Mouse (Mus musculus): ENCODE data around the gene Ino80. TPM values are rescaled to one million over a fixed set of nuclear protein-coding genes. Genes with fewer than 3 reads are reported as not detected.

Ino80 gene
- total and polyA plus RNA-seq, 2 experiments: 3.7 to 9.9 TPM

GRCm38 (mm10) chr2:119364969-119365368 lies 112.5 kb downstream of the Ino80 start:
- 83% methylated on average over 3 of the region's 3 CpGs for WGBS
- TF ChIP-seq POLR2A (IDR thresholded peaks at IDR 0.05; ENCODE audit: extremely low read depth, insufficient read depth, low read length) (no peak), CTCF (IDR thresholded peaks at IDR 0.05; ENCODE audit: low read depth, low read length) (no peak)

GRCm38 (mm10) chr2:119359721-119360291 lies 117.7 kb downstream of the Ino80 start:
- 89% methylated on average over 2 of the region's 2 CpGs for WGBS
- TF ChIP-seq POLR2A (IDR thresholded peaks at IDR 0.05; ENCODE audit: extremely low read depth, insufficient read depth, low read length) (no peak), CTCF (IDR thresholded peaks at IDR 0.05; ENCODE audit: low read depth, low read length) (no peak)
- peaks cover 10% of the 10 kb centered on the region for H3K4me1 ChIP-seq (ENCODE audit: control insufficient read depth, insufficient read depth, low read length)
- no peak overlapping the region for H3K4me3 ChIP-seq (ENCODE audit: insufficient read depth, low read depth, low read length)
- no peak overlapping the region for H3K27ac ChIP-seq (replicated peaks; ENCODE audit: insufficient read depth, low read depth, low read length)
- H3K79me2 ChIP-seq (ENCODE audit: control insufficient read depth, insufficient read depth, low read length): no peaks in the 10 kb centered on the region
- H3K9ac ChIP-seq (ENCODE audit: low read depth, low read length): no peak overlapping the region
- DNase-seq (ENCODE audit: extremely low read depth, low read depth, low spot score): no peak
- no peaks in the 10 kb centered on the region for H3K27me3 ChIP-seq (ENCODE audit: control insufficient read depth, insufficient read depth, low read length)
- no peaks in the 10 kb centered on the region for H3K36me3 ChIP-seq (ENCODE audit: control insufficient read depth, insufficient read depth, low read length)

More at GRCm38 (mm10) chr2:119364969-119365368, 112.5 kb downstream of the Ino80 start:
- Histone ChIP-seq H3K27me3 (ENCODE audit: control insufficient read depth, insufficient read depth, low read length) (no peaks in the 10 kb centered on the region), H3K27ac (replicated peaks; ENCODE audit: insufficient read depth, low read depth, low read length) (no peak overlapping the region), H3K36me3 (ENCODE audit: control insufficient read depth, insufficient read depth, low read length) (0 out of 2 replicates have a peak, but pooled peaks cover 2% of the 10 kb centered on the region), H3K4me1 (ENCODE audit: control insufficient read depth, insufficient read depth, low read length) (no peaks in the 10 kb centered on the region), H3K79me2 (ENCODE audit: control insufficient read depth, insufficient read depth, low read length) (no peaks in the 10 kb centered on the region), H3K4me3 (ENCODE audit: insufficient read depth, low read depth, low read length) (no peak overlapping the region), H3K9ac (ENCODE audit: low read depth, low read length) (no peak overlapping the region)
- no peak for DNase-seq (ENCODE audit: extremely low read depth, low read depth, low spot score)

- TF ChIP-seq POLR2A (IDR thresholded peaks at IDR 0.05; ENCODE audit: extremely low read depth, insufficient read depth, low read length): no peak
- no peak for TF ChIP-seq CTCF (IDR thresholded peaks at IDR 0.05; ENCODE audit: low read depth, low read length)
- no peaks in the 10 kb centered on the region for H3K27me3 ChIP-seq (ENCODE audit: control insufficient read depth, insufficient read depth, low read length)
- H3K36me3 ChIP-seq (ENCODE audit: control insufficient read depth, insufficient read depth, low read length): no peaks in the 10 kb centered on the region; the same call in 1 of the 2 replicates
- H3K27ac ChIP-seq (replicated peaks; ENCODE audit: insufficient read depth, low read depth, low read length): no peak overlapping the region
- peaks cover 16% of the 10 kb centered on the region for H3K4me1 ChIP-seq (ENCODE audit: control insufficient read depth, insufficient read depth, low read length)
- DNase-seq (ENCODE audit: extremely low read depth, low read depth, low spot score): no peak
- H3K9ac ChIP-seq (ENCODE audit: low read depth, low read length): no peak overlapping the region
- WGBS: 92% methylated on average over 6 of the region's 6 CpGs
- H3K4me3 ChIP-seq (ENCODE audit: insufficient read depth, low read depth, low read length): no peak overlapping the region
- no peaks in the 10 kb centered on the region for H3K79me2 ChIP-seq (ENCODE audit: control insufficient read depth, insufficient read depth, low read length)
Observed at GRCm38 (mm10) chr2:119358249-119358648, 119.2 kb downstream of the Ino80 start.

GRCm38 (mm10) chr2:119356805-119357204 lies 120.7 kb downstream of the Ino80 start:
- H3K9ac ChIP-seq (ENCODE audit: low read depth, low read length): no peak overlapping the region
- no peak for TF ChIP-seq POLR2A (IDR thresholded peaks at IDR 0.05; ENCODE audit: extremely low read depth, insufficient read depth, low read length)
- no peak for TF ChIP-seq CTCF (IDR thresholded peaks at IDR 0.05; ENCODE audit: low read depth, low read length)
- H3K4me3 ChIP-seq (ENCODE audit: insufficient read depth, low read depth, low read length): no peak overlapping the region
- H3K36me3 ChIP-seq (ENCODE audit: control insufficient read depth, insufficient read depth, low read length): no peaks in the 10 kb centered on the region; the same call in 1 of the 2 replicates
- H3K27ac ChIP-seq (replicated peaks; ENCODE audit: insufficient read depth, low read depth, low read length): no peak overlapping the region; the same call in 1 of the 2 replicates
- H3K27me3 ChIP-seq (ENCODE audit: control insufficient read depth, insufficient read depth, low read length): no peaks in the 10 kb centered on the region
- H3K79me2 ChIP-seq (ENCODE audit: control insufficient read depth, insufficient read depth, low read length): no peaks in the 10 kb centered on the region
- WGBS: 80% methylated on average over 5 of the region's 5 CpGs
- no peak for DNase-seq (ENCODE audit: extremely low read depth, low read depth, low spot score)
- peaks cover 18% of the 10 kb centered on the region for H3K4me1 ChIP-seq (ENCODE audit: control insufficient read depth, insufficient read depth, low read length)

- H3K27ac ChIP-seq (replicated peaks; ENCODE audit: insufficient read depth, low read depth, low read length): peak overlapping the region; percentile 78
- H3K27me3 ChIP-seq (ENCODE audit: control insufficient read depth, insufficient read depth, low read length): no peaks in the 10 kb centered on the region
- no peaks in the 10 kb centered on the region; the same call in 1 of the 2 replicates for H3K36me3 ChIP-seq (ENCODE audit: control insufficient read depth, insufficient read depth, low read length)
- H3K4me3 ChIP-seq (ENCODE audit: insufficient read depth, low read depth, low read length): no peak overlapping the region
- no peak for TF ChIP-seq POLR2A (IDR thresholded peaks at IDR 0.05; ENCODE audit: extremely low read depth, insufficient read depth, low read length)
- H3K79me2 ChIP-seq (ENCODE audit: control insufficient read depth, insufficient read depth, low read length): 0 out of 2 replicates have a peak, but pooled peaks cover 2% of the 10 kb centered on the region
- peak overlapping the region; percentile 25; the same call in 1 of the 2 replicates for H3K9ac ChIP-seq (ENCODE audit: low read depth, low read length)
- no peak for DNase-seq (ENCODE audit: extremely low read depth, low read depth, low spot score)
- H3K4me1 ChIP-seq (ENCODE audit: control insufficient read depth, insufficient read depth, low read length): peaks cover 18% of the 10 kb centered on the region
Observed at GRCm38 (mm10) chr2:119356310-119356709, 121.2 kb downstream of the Ino80 start.

- H3K9ac ChIP-seq (ENCODE audit: low read depth, low read length): peak overlapping the region; percentile 28
- H3K4me1 ChIP-seq (ENCODE audit: control insufficient read depth, insufficient read depth, low read length): peaks cover 19% of the 10 kb centered on the region
- TF ChIP-seq POLR2A (IDR thresholded peaks at IDR 0.05; ENCODE audit: extremely low read depth, insufficient read depth, low read length) (no peak), CTCF (IDR thresholded peaks at IDR 0.05; ENCODE audit: low read depth, low read length) (peak; percentile 64)
- no peaks in the 10 kb centered on the region for H3K27me3 ChIP-seq (ENCODE audit: control insufficient read depth, insufficient read depth, low read length)
- 17% methylated on average over 7 of the region's 7 CpGs for WGBS
- H3K79me2 ChIP-seq (ENCODE audit: control insufficient read depth, insufficient read depth, low read length): 0 out of 2 replicates have a peak, but pooled peaks cover 4% of the 10 kb centered on the region
- no peak overlapping the region for H3K4me3 ChIP-seq (ENCODE audit: insufficient read depth, low read depth, low read length)
- no peaks in the 10 kb centered on the region; the same call in 1 of the 2 replicates for H3K36me3 ChIP-seq (ENCODE audit: control insufficient read depth, insufficient read depth, low read length)
- DNase-seq (ENCODE audit: extremely low read depth, low read depth, low spot score): peak; percentile 80
- peak overlapping the region; percentile 78 for H3K27ac ChIP-seq (replicated peaks; ENCODE audit: insufficient read depth, low read depth, low read length)
Observed at GRCm38 (mm10) chr2:119355651-119356050, 121.8 kb downstream of the Ino80 start.
